Mouse (Mus musculus): ENCODE results near the gene Il22ra1.

- TF ChIP-seq CTCF (IDR thresholded peaks at IDR 0.05; ENCODE audit: borderline replicate concordance, control insufficient read depth, extremely low read depth, insufficient read depth, low read length, poor library complexity) (no peak), POLR2A (IDR thresholded peaks at IDR 0.05; ENCODE audit: control insufficient read depth, extremely low read depth, insufficient read depth, low read length, poor library complexity) (no peak)
Observed at GRCm38 (mm10) chr4:135761048-135761447, 33.1 kb downstream of the Il22ra1 start.
